ENCODE assay signal across 28 mouse cellular contexts in genomic region chr12:27171595-27171994, GRCm38 (mm10).
DNase-seq lines count a peak whose midpoint lies in the region; ATAC-seq and TF ChIP-seq lines count a peak whose summit lies in the region.
"Had no signal": no experiment of that assay in that cellular context is flagged by ENCODE, and none has a peak within 500 bp of the region (broad histone marks: within the 10 kb centered on the region; RNA-seq: fewer than 3 reads in every experiment).

No protein-coding gene starts in this region.

- H3K27ac ChIP-seq in heart, postnatal 0 days (ENCODE audit: low read depth), result no peak overlapping the region
- H3K27ac ChIP-seq in lung, embryonic 14.5 days (ENCODE audit: low read depth), result no peak overlapping the region
- no peak overlapping the region for H3K27ac ChIP-seq in lung, postnatal 0 days (ENCODE audit: low read length)
- H3K27ac ChIP-seq: embryonic facial prominence, embryonic 12.5 days; embryonic facial prominence, embryonic 15.5 days; hindbrain, embryonic 14.5 days; hindbrain, postnatal 0 days had no signal

- H3K36me3 ChIP-seq in heart, postnatal 0 days (replicated peaks; ENCODE audit: control insufficient read depth, insufficient read depth, low read length), result no peaks in the 10 kb centered on the region
- no peaks in the 10 kb centered on the region for H3K36me3 ChIP-seq in lung, embryonic 14.5 days (ENCODE audit: insufficient read depth)
- no peaks in the 10 kb centered on the region for H3K36me3 ChIP-seq in lung, postnatal 0 days (ENCODE audit: insufficient read depth, low read length)
- H3K36me3 ChIP-seq: embryonic facial prominence, embryonic 12.5 days; embryonic facial prominence, embryonic 15.5 days; G1E had no signal

- no peaks in the 10 kb centered on the region for H3K27me3 ChIP-seq in heart, postnatal 0 days (ENCODE audit: control insufficient read depth, insufficient read depth, low read length)
- no peaks in the 10 kb centered on the region for H3K27me3 ChIP-seq in lung, embryonic 14.5 days (ENCODE audit: insufficient read depth, low read length)
- H3K27me3 ChIP-seq in lung, postnatal 0 days (replicated peaks; ENCODE audit: insufficient read depth, low read length), result no peaks in the 10 kb centered on the region
- H3K27me3 ChIP-seq: CH12.LX; embryonic facial prominence, embryonic 12.5 days; embryonic facial prominence, embryonic 15.5 days had no signal

- H3K4me1 ChIP-seq in heart, postnatal 0 days (ENCODE audit: control insufficient read depth, insufficient read depth), result no peaks in the 10 kb centered on the region
- no peaks in the 10 kb centered on the region for H3K4me1 ChIP-seq in lung, embryonic 14.5 days (ENCODE audit: insufficient read depth)
- no peaks in the 10 kb centered on the region for H3K4me1 ChIP-seq in lung, postnatal 0 days (ENCODE audit: insufficient read depth, low read depth, low read length)

- no peak for ATAC-seq in heart, postnatal 0 days (ENCODE audit: insufficient read depth, low read depth)
- ATAC-seq in lung, embryonic 14.5 days (ENCODE audit: insufficient read depth), result no peak
- peak; percentile 78 for ATAC-seq in lung, postnatal 0 days
- ATAC-seq in activated CD4-positive, CD25-positive, alpha-beta regulatory T cell, adult 4 months, result no peak
- ATAC-seq: forebrain, embryonic 14.5 days; forebrain, postnatal 0 days; hindbrain, postnatal 0 days; inflammation-experienced regulatory T-cells, adult 6 months; Patski had no signal

- H3K9ac ChIP-seq in heart, postnatal 0 days (replicated peaks; ENCODE audit: low read depth, low read length), result no peak overlapping the region
- no peak overlapping the region for H3K9ac ChIP-seq in lung, embryonic 14.5 days
- no peak overlapping the region for H3K9ac ChIP-seq in lung, postnatal 0 days (replicated peaks; ENCODE audit: low read depth)
- H3K9ac ChIP-seq: embryonic facial prominence, embryonic 12.5 days; embryonic facial prominence, embryonic 15.5 days; forebrain, postnatal 0 days; hindbrain, embryonic 14.5 days had no signal

- no peaks in the 10 kb centered on the region for H3K9me3 ChIP-seq in heart, postnatal 0 days (replicated peaks; ENCODE audit: control insufficient read depth, low read length)
- no peaks in the 10 kb centered on the region for H3K9me3 ChIP-seq in lung, embryonic 14.5 days (ENCODE audit: low read depth, low read length)
- no peaks in the 10 kb centered on the region for H3K9me3 ChIP-seq in lung, postnatal 0 days (ENCODE audit: low read length)
- H3K9me3 ChIP-seq: embryonic facial prominence, embryonic 12.5 days; embryonic facial prominence, embryonic 15.5 days had no signal

- peak; percentile 51 for DNase-seq in heart, postnatal 0 days (ENCODE audit: low spot score)
- no peak for DNase-seq in heart, postnatal 4 days
- peak; percentile 43 for DNase-seq in lung, embryonic 14.5 days
- peak; percentile 69 for DNase-seq in lung, postnatal 0 days (ENCODE audit: low spot score)
- peak; percentile 72 for DNase-seq in lung, postnatal 25 days (ENCODE audit: low spot score)
- DNase-seq in frontal cortex, postnatal 36 days (ENCODE audit: low spot score in 2 of 2), result no peak
- DNase-seq: adrenal gland, adult 2 months; adrenal gland, postnatal 14 days; B cell, adult 2 months; cerebellum, adult 11-12 months; cerebellum, adult 8-10 months; cerebellum, postnatal 10 days; cerebellum, postnatal 36 days; forebrain, postnatal 0 days; gastrocnemius, postnatal 25 days; heart, postnatal 10 days; heart, postnatal 36 days had no signal

- H3K4me2 ChIP-seq in heart, postnatal 0 days (ENCODE audit: low read depth, low read length), result no peak overlapping the region
- no peak overlapping the region for H3K4me2 ChIP-seq in lung, embryonic 14.5 days
- H3K4me2 ChIP-seq in lung, postnatal 0 days (replicated peaks; ENCODE audit: low read depth, low read length), result no peak overlapping the region
- H3K4me2 ChIP-seq: embryonic facial prominence, embryonic 12.5 days; embryonic facial prominence, embryonic 15.5 days; heart, embryonic 11.5 days; hindbrain, embryonic 14.5 days had no signal

- TF ChIP-seq CTCF in heart, postnatal 0 days (IDR thresholded peaks at IDR 0.05; ENCODE audit: low read depth), result no peak
- no peak for TF ChIP-seq CTCF in lung, embryonic 14.5 days (IDR thresholded peaks at IDR 0.05; ENCODE audit: low read depth)
- TF ChIP-seq CTCF in lung, postnatal 0 days (IDR thresholded peaks at IDR 0.05), result no peak

- H3K4me3 ChIP-seq in heart, postnatal 0 days (ENCODE audit: low read depth, low read length), result no peak overlapping the region
- H3K4me3 ChIP-seq in lung, embryonic 14.5 days (ENCODE audit: low read depth, low read length), result no peak overlapping the region
- no peak overlapping the region for H3K4me3 ChIP-seq in lung, postnatal 0 days (ENCODE audit: low read depth, low read length)
- H3K4me3 ChIP-seq: embryonic facial prominence, embryonic 12.5 days; embryonic facial prominence, embryonic 15.5 days had no signal

- no peak for TF ChIP-seq EP300 in heart, postnatal 0 days (IDR thresholded peaks at IDR 0.05; ENCODE audit: low read depth)
- peak; percentile 85 for TF ChIP-seq EP300 in lung, postnatal 0 days (IDR thresholded peaks at IDR 0.05)

Comparison
In these comparisons a context has a peak if more than half of its experiments do, and no peak if none do; other contexts are left out.
1. DNase-seq: peak in heart, postnatal 0 days (single experiment), lung, embryonic 14.5 days (single experiment), lung, postnatal 0 days (single experiment) and lung, postnatal 25 days (single experiment); none in heart, postnatal 4 days (single experiment) and frontal cortex, postnatal 36 days (0 of 2).